Mouse (Mus musculus): Measurements from ENCODE around the gene Prss48. TPM values are rescaled to one million over a fixed set of nuclear protein-coding genes. Genes with fewer than 3 reads are reported as not detected.
"Not testable (repeated sequence)": the region's sequence is repeated elsewhere in the genome, so short reads cannot be mapped to it uniquely, and the experiment has no call there.

Gene Prss48
- polyA plus RNA-seq, 1 experiment from 2014 or later = 0.27 TPM

- not testable (repeated sequence) for H3K4me2 ChIP-seq (replicated peaks; ENCODE audit: low read depth, low read length); H3K4me1 ChIP-seq (ENCODE audit: insufficient read depth, low read length); ATAC-seq (ENCODE audit: low FRiP score, low TSS enrichment); H3K9me3 ChIP-seq (ENCODE audit: low read length); H3K36me3 ChIP-seq (ENCODE audit: insufficient read depth, low read length); H3K9ac ChIP-seq (replicated peaks; ENCODE audit: low read length); H3K27me3 ChIP-seq (ENCODE audit: insufficient read depth, low read length); H3K27ac ChIP-seq (ENCODE audit: low read length); H3K4me3 ChIP-seq (ENCODE audit: low read length)
- 83% methylated on average over 2 of the region's 3 CpGs for WGBS
Observed at GRCm38 (mm10) chr3:85981761-85982160, 20.5 kb downstream of the Prss48 start.

- Histone ChIP-seq H3K27ac (ENCODE audit: low read length) (no peak overlapping the region), H3K9me3 (ENCODE audit: low read length) (peaks cover 5% of the 10 kb centered on the region; the same call in 1 of the 2 replicates), H3K4me2 (replicated peaks; ENCODE audit: low read depth, low read length) (no peak overlapping the region), H3K36me3 (ENCODE audit: insufficient read depth, low read length) (peaks cover 6% of the 10 kb centered on the region; the same call in 1 of the 2 replicates), H3K9ac (replicated peaks; ENCODE audit: low read length) (no peak overlapping the region), H3K27me3 (ENCODE audit: insufficient read depth, low read length) (no peaks in the 10 kb centered on the region), H3K4me3 (ENCODE audit: low read length) (no peak overlapping the region), H3K4me1 (ENCODE audit: insufficient read depth, low read length) (peaks cover 8% of the 10 kb centered on the region; the same call in 1 of the 2 replicates)
- ATAC-seq (ENCODE audit: low FRiP score, low TSS enrichment) = no peak
- WGBS = 89% methylated on average over 4 of the region's 4 CpGs
Observed at GRCm38 (mm10) chr3:85980036-85980435, 22.3 kb downstream of the Prss48 start.

GRCm38 (mm10) chr3:85974451-85974850 lies 27.8 kb downstream of the Prss48 start:
- Histone ChIP-seq H3K4me3 (ENCODE audit: low read length) (no peak overlapping the region), H3K9ac (replicated peaks; ENCODE audit: low read length) (no peak overlapping the region), H3K4me1 (ENCODE audit: insufficient read depth, low read length) (peaks cover 41% of the 10 kb centered on the region), H3K9me3 (ENCODE audit: low read length) (no peaks in the 10 kb centered on the region), H3K27ac (ENCODE audit: low read length) (no peak overlapping the region), H3K27me3 (ENCODE audit: insufficient read depth, low read length) (no peaks in the 10 kb centered on the region), H3K36me3 (ENCODE audit: insufficient read depth, low read length) (no peaks in the 10 kb centered on the region), H3K4me2 (replicated peaks; ENCODE audit: low read depth, low read length) (no peak overlapping the region)
- 67% methylated on average over 4 of the region's 4 CpGs for WGBS
- ATAC-seq (ENCODE audit: low FRiP score, low TSS enrichment) = no peak

GRCm38 (mm10) chr3:85973376-85974140 lies 28.7 kb downstream of the Prss48 start:
- peak overlapping the region; percentile 88 for H3K27ac ChIP-seq (ENCODE audit: low read length)

GRCm38 (mm10) chr3:85971599-85971975 lies 30.7 kb downstream of the Prss48 start:
- peak overlapping the region; percentile 95 for H3K27ac ChIP-seq (ENCODE audit: low read length)
- H3K4me2 ChIP-seq (replicated peaks; ENCODE audit: low read depth, low read length) = peak overlapping the region; percentile 83
- no peaks in the 10 kb centered on the region for H3K36me3 ChIP-seq (ENCODE audit: insufficient read depth, low read length)
- ATAC-seq (ENCODE audit: low FRiP score, low TSS enrichment) = peak; percentile 58; the same call in 1 of the 2 replicates
- H3K9me3 ChIP-seq (ENCODE audit: low read length) = no peaks in the 10 kb centered on the region
- peak overlapping the region; percentile 87 for H3K4me3 ChIP-seq (ENCODE audit: low read length)
- H3K4me1 ChIP-seq (ENCODE audit: insufficient read depth, low read length) = peaks cover 41% of the 10 kb centered on the region
- under 1% methylated on average over 13 of the region's 13 CpGs for WGBS
- peak overlapping the region; percentile 96 for H3K9ac ChIP-seq (replicated peaks; ENCODE audit: low read length)
- H3K27me3 ChIP-seq (ENCODE audit: insufficient read depth, low read length) = no peaks in the 10 kb centered on the region

More at GRCm38 (mm10) chr3:85973376-85974140, 28.7 kb downstream of the Prss48 start:
- Histone ChIP-seq H3K9me3 (ENCODE audit: low read length) (no peaks in the 10 kb centered on the region), H3K36me3 (ENCODE audit: insufficient read depth, low read length) (no peaks in the 10 kb centered on the region), H3K27me3 (ENCODE audit: insufficient read depth, low read length) (no peaks in the 10 kb centered on the region), H3K4me2 (replicated peaks; ENCODE audit: low read depth, low read length) (peak overlapping the region; percentile 83), H3K4me3 (ENCODE audit: low read length) (peak overlapping the region; percentile 87; the same call in 1 of the 2 replicates), H3K4me1 (ENCODE audit: insufficient read depth, low read length) (peaks cover 41% of the 10 kb centered on the region), H3K9ac (replicated peaks; ENCODE audit: low read length) (no peak overlapping the region)
- WGBS = 70% methylated on average over 10 of the region's 10 CpGs
- no peak for ATAC-seq (ENCODE audit: low FRiP score, low TSS enrichment)

- under 1% methylated on average over 47 of the region's 73 CpGs for WGBS
- H3K4me3 ChIP-seq (ENCODE audit: low read length) = peak within 1 kb of the TSS; percentile 87
- H3K9me3 ChIP-seq (ENCODE audit: low read length) = no peaks in the 10 kb centered on the region
- H3K4me1 ChIP-seq (ENCODE audit: insufficient read depth, low read length) = peaks cover 41% of the 10 kb centered on the region
- H3K36me3 ChIP-seq (ENCODE audit: insufficient read depth, low read length) = no peaks in the 10 kb centered on the region
- H3K27me3 ChIP-seq (ENCODE audit: insufficient read depth, low read length) = no peaks in the 10 kb centered on the region
- H3K27ac ChIP-seq (ENCODE audit: low read length) = peak within 1 kb of the TSS; percentile 95
- H3K4me2 ChIP-seq (replicated peaks; ENCODE audit: low read depth, low read length) = peak within 1 kb of the TSS; percentile 83
- peak within 1 kb of the TSS; percentile 96 for H3K9ac ChIP-seq (replicated peaks; ENCODE audit: low read length)
- peak; percentile 95 for ATAC-seq (ENCODE audit: low FRiP score, low TSS enrichment)
Observed at GRCm38 (mm10) chr3:85970742-85971598, 31.3 kb downstream of the Prss48 start, which contains the start of gene Sh3d19. TSS of gene Sh3d19 (plus strand) at chr3:85971109.

GRCm38 (mm10) chr3:85969040-85969439 lies 33.3 kb downstream of the Prss48 start:
- no peak overlapping the region for H3K27ac ChIP-seq (ENCODE audit: low read length)
- H3K36me3 ChIP-seq (ENCODE audit: insufficient read depth, low read length) = no peaks in the 10 kb centered on the region
- no peak overlapping the region for H3K4me3 ChIP-seq (ENCODE audit: low read length)
- 85% methylated on average over 8 of the region's 8 CpGs for WGBS
- no peak overlapping the region for H3K9ac ChIP-seq (replicated peaks; ENCODE audit: low read length)
- no peak overlapping the region for H3K4me2 ChIP-seq (replicated peaks; ENCODE audit: low read depth, low read length)
- no peaks in the 10 kb centered on the region for H3K27me3 ChIP-seq (ENCODE audit: insufficient read depth, low read length)
- H3K4me1 ChIP-seq (ENCODE audit: insufficient read depth, low read length) = peaks cover 28% of the 10 kb centered on the region
- no peaks in the 10 kb centered on the region for H3K9me3 ChIP-seq (ENCODE audit: low read length)
- ATAC-seq (ENCODE audit: low FRiP score, low TSS enrichment) = no peak

GRCm38 (mm10) chr3:85965479-85965878 lies 36.8 kb downstream of the Prss48 start:
- H3K27me3 ChIP-seq (ENCODE audit: insufficient read depth, low read length) = no peaks in the 10 kb centered on the region
- 80% methylated on average over 4 of the region's 4 CpGs for WGBS
- ATAC-seq (ENCODE audit: low FRiP score, low TSS enrichment) = no peak

GRCm38 (mm10) chr3:85961134-85961533 lies 41.2 kb downstream of the Prss48 start:
- 7% methylated on average over 5 of the region's 5 CpGs for WGBS
- H3K4me2 ChIP-seq (replicated peaks; ENCODE audit: low read depth, low read length) = no peak overlapping the region
- peaks cover 11% of the 10 kb centered on the region for H3K9me3 ChIP-seq (ENCODE audit: low read length)
- no peaks in the 10 kb centered on the region for H3K36me3 ChIP-seq (ENCODE audit: insufficient read depth, low read length)
- H3K27me3 ChIP-seq (ENCODE audit: insufficient read depth, low read length) = no peaks in the 10 kb centered on the region
- no peak overlapping the region for H3K9ac ChIP-seq (replicated peaks; ENCODE audit: low read length)
- peak; percentile 84 for ATAC-seq (ENCODE audit: low FRiP score, low TSS enrichment)
- H3K4me1 ChIP-seq (ENCODE audit: insufficient read depth, low read length) = peaks cover 6% of the 10 kb centered on the region; the same call in 1 of the 2 replicates
- H3K4me3 ChIP-seq (ENCODE audit: low read length) = no peak overlapping the region
- no peak overlapping the region for H3K27ac ChIP-seq (ENCODE audit: low read length)

More at GRCm38 (mm10) chr3:85965479-85965878, 36.8 kb downstream of the Prss48 start:
- H3K36me3 ChIP-seq (ENCODE audit: insufficient read depth, low read length) = no peaks in the 10 kb centered on the region
- H3K9me3 ChIP-seq (ENCODE audit: low read length) = peaks cover 11% of the 10 kb centered on the region
- H3K4me3 ChIP-seq (ENCODE audit: low read length) = no peak overlapping the region
- no peak overlapping the region for H3K4me2 ChIP-seq (replicated peaks; ENCODE audit: low read depth, low read length)
- no peak overlapping the region for H3K27ac ChIP-seq (ENCODE audit: low read length)
- H3K9ac ChIP-seq (replicated peaks; ENCODE audit: low read length) = no peak overlapping the region
- peaks cover 10% of the 10 kb centered on the region; the same call in 1 of the 2 replicates for H3K4me1 ChIP-seq (ENCODE audit: insufficient read depth, low read length)
